Mouse (Mus musculus): ENCODE measurements around the gene Gpr141.

DNA sequence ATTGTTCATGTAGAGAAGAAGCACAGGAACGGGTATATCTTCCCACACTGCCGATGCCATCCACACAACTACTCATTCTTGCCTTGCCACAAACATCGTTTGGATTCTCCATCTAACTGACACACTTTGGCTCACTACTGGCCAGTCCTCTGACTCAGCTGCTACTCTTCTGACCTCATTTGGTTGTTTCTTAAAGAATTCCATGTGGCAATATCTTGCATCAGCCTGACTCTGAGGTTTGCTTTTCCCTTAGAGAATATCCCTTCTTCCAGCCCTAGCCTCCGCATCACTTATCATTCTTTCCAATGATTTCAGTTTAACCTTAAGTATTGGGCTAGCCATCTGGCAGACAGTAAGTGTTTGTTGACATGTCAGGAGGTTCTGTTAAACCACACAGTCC lies 59.8 kb downstream of the Gpr141 start:
- TF ChIP-seq CHD2 (IDR thresholded peaks at IDR 0.05; ENCODE audit: low read depth, low read length) = no peak
- TF ChIP-seq ZNF384 (IDR thresholded peaks at IDR 0.05; ENCODE audit: low read depth, low read length) = no peak
- no peak for TF ChIP-seq HCFC1 (IDR thresholded peaks at IDR 0.05; ENCODE audit: borderline replicate concordance, insufficient read depth, low read length)
- TF ChIP-seq MAFK (IDR thresholded peaks at IDR 0.05; ENCODE audit: insufficient read depth, low read depth, low read length) = no peak
